Mouse (Mus musculus) layer of hippocampus, postnatal 36 days (tissue): ENCODE data around the gene Ndufc2. TPM values are rescaled to one million over a fixed set of nuclear protein-coding genes. Genes with fewer than 3 reads are reported as not detected.

Experiments
- DNase-seq, 2 experiments: peaks; one replicate each; pipeline ENCODE4 v3.0.0; 2022
- total RNA-seq, 2 experiments: library from RNA; stranded (reverse); gene quantifications; 2 replicates each; pipeline ENCODE4 v1.2.3; 2021

Ndufc2 gene
- total RNA-seq, 2 experiments from 2014 or later: 221 to 238 TPM

GRCm38 (mm10) chr7:97387561-97388147 lies 12.1 kb upstream of the Ndufc2 start:
- no peak for DNase-seq

DNA sequence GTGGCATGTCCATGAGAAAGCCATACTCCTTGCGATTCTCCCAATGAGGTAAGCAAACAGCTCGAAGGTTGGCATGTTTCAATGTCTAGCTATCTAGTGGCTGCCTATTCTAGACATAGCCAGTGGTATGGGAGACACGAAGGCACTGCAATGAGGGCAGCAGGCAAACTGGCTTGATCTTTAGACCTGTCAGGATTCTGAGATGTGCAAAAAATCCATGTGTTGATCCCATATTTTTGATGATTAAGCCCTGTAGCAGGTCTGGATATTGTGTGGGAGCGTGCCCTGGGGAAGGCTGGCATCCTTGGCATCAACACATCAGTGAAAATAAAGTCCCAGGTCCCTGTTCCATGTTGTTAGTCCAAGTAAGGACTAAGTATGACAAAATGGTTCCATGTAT lies 11.3 kb upstream of the Ndufc2 start:
- no peak for DNase-seq

- DNase-seq: peak in 1 of 2 experiments; percentile 11
Measured at GRCm38 (mm10) chr7:97391293-97392078, 8.3 kb upstream of the Ndufc2 start.

- no peak for DNase-seq
Measured at GRCm38 (mm10) chr7:97392079-97392445, 7.7 kb upstream of the Ndufc2 start.

- DNase-seq: no peak
Measured at GRCm38 (mm10) chr7:97394375-97394774, 5.4 kb upstream of the Ndufc2 start.

GRCm38 (mm10) chr7:97398943-97399342 lies 860 bp upstream of the Ndufc2 start:
- DNase-seq: no peak

DNA sequence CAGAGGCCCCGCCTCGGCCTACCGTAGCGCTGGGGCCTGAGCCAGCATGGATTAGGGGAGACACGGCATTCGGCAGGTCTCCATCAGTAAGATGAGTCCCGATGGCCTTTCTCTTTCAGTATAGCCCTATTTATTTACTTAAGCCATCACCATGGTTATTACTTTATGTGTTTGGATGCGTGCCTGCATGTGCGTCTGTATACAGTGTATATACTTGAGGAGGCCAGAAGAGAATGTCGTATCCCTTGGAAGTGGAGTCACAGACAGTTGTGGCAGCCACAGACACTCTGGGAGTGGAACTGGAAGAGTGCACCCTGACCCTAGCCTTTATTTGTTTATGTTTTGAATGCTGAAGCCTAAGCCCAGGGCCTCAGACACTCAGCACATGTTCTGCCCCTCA lies 7.3 kb downstream of the Ndufc2 start:
- DNase-seq: no peak

DNA sequence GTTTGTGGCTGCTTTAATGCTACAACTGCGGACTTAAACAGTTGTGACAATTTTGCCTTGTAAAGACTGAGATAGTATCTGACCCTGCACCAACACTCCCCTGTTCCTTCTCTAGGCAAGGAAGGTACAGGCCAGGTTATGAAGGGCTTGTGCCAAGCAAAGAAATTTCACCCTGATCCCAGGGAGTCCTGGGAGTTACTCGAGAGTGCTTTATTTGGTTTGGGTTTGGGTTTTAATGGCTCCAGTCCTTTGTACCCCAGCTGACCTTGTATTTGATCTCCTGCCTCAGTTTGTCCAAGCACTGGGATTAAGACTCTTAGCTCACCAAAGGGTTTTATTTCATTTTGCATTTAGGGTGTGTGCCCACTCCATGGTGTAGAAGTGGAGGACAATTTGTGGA lies 11.3 kb downstream of the Ndufc2 start:
- DNase-seq: no peak

GRCm38 (mm10) chr7:97411575-97411974 lies 11.8 kb downstream of the Ndufc2 start:
- DNase-seq: no peak

GRCm38 (mm10) chr7:97413981-97414380 lies 14.2 kb downstream of the Ndufc2 start:
- DNase-seq: no peak

- no peak for DNase-seq
Measured at GRCm38 (mm10) chr7:97414426-97414825, 14.6 kb downstream of the Ndufc2 start.

DNA sequence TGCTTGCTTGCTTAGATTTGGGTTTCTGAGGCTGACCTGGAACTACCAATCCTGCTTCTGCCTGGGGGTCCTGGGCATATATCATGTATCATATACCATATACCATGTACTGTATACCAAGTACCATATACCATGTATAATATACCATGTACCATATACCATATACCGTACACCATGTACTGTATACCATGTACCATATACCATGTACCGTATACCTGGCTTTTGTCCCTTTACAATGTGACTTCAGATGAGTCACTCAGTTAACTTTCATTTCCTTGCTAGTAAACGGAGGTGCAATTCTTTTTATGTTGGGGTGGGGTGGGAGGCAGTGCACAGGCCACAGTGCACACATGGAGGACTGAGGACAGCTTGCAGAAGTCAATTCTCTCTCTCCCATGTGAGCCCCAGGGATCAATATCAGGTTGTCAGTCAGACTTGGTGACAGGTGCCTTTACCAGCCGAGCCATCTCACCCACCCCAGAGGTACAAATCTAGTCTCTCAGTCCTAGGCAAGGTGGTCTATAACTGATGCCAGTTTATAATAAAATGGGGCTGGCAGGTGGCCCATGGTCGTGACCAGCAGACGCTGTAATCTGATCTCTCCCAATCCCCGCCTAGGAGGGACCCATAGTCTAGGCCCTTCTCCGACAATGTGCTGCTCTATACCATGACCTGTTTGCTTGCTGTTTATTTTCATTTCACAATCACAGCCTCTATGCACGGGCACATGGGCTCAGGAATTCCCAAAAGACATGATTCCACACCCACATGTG lies 15.3 kb downstream of the Ndufc2 start:
- no peak for DNase-seq

DNA sequence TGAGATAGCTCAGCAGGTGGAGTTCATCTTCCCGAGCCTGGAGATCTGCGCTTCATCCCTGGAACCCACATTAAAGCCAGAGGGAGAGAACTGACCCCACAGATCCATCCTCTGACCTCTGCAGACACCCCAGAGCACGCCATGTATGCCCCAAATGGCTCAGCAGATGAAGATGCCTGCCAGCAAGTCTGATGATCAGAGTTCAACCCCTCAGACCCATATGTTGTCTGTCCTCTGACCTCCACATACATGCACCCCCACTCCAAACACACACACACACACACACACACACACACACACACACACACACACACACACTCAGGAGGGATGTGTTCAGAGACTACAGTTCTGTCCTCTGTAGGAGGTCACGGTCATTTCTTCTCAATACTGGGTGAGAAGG lies 16.7 kb downstream of the Ndufc2 start:
- no peak for DNase-seq

GRCm38 (mm10) chr7:97416906-97417777 lies 17.3 kb downstream of the Ndufc2 start, which contains the start of gene Thrsp:
Gene Thrsp (minus strand): TSS chr7:97417730.
- peak; percentile 72 to 79 for DNase-seq

DNA sequence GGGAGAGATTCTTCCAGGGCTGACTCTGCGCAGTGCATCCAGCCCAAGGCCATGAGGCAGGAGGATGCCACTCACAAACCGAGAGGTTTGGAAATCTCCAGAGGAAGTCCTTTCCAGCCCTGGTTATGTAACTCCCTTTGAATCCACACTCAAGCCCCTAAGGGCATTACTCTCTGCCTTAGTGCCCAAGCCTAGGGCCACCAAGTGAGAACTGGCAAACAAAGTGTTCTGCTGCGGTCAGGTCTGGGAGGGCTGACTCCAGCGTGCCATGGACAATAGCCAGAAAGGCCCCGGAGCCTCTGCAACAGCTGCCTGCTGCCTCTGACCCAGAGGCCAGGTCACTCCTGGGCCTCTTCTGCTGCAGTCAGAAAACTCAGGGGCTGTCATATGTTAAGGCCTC lies 18.9 kb downstream of the Ndufc2 start:
- no peak for DNase-seq

DNA sequence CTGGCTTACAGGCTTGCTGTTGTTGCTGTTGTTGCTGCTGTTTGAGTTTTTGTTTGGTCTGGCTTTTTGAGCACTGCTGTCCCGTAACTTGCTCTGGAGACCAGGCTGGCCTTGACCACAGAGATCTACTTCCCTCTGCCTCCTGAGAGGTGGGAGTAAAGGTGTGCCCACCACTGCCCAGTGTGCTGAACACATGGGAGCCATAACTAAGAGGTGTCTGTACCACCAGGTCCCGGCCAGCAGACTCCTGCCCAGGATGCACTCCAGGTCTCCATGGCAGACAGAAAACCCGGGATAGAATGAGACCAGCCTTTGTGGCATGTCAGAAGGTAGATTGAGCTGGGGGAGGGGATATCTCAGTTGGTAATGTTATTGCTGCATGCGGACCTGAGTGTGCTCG lies 19.4 kb downstream of the Ndufc2 start:
- no peak for DNase-seq

- DNase-seq: no peak
Measured at GRCm38 (mm10) chr7:97420406-97420805, 20.6 kb downstream of the Ndufc2 start.

- DNase-seq: peak; percentile 42 to 48
Measured at GRCm38 (mm10) chr7:97420958-97421651, 21.3 kb downstream of the Ndufc2 start.

DNA sequence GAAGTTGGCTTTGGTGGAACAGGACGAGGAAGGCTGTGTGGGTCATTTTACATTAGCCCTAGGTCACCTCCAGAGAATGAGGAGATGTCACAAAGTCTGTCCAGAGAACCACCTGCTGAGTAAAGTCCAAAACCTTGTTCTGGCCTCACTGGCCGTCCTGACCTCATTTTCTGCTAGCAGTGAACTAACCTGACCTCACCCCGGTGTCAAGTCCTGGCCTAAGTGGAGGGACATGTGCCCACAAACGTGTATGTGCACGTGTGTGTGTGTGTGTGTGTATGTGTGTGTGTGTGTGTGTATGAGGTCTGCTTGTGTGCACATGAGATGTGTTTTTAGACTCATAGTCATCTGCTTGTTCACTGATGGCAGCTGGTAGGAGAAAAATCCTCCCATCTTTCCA lies 24.0 kb downstream of the Ndufc2 start:
- DNase-seq: no peak

DNA sequence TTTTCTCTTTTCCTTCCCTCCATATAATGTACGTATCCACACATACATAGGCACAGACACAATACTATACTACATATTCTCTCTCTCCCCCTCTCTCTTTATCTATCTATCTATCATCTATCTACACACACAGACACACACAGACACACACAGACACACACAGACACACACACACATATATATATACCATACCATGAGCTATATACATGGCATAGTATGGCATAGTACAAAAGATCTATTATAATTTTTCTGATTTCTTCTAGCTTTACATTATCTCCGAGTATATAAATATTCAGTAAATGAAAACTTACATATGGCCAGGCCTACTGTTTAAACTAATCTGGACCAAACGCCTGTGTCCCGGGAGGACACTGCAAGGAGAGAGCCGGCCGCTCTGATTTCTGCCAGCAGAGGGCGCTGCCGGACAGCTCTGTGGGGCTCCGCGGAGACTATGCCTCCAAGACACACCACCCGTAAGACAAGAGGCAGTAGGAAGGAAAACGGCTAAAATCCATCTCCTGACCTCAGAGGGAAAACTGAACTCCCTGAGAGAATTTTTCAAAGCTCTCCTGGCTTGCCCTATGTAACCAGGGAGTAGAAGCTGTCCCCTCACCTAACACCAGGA lies 24.9 kb downstream of the Ndufc2 start:
- DNase-seq: peak; percentile 79 to 83

- no peak for DNase-seq
Measured at GRCm38 (mm10) chr7:97426566-97426965, 26.8 kb downstream of the Ndufc2 start.
